Mouse (Mus musculus): ENCODE data around the gene Rrp12.
"Not testable (repeated sequence)": the region's sequence is repeated elsewhere in the genome, so short reads cannot be mapped to it uniquely, and the experiment has no call there.

Gene Rrp12

DNA sequence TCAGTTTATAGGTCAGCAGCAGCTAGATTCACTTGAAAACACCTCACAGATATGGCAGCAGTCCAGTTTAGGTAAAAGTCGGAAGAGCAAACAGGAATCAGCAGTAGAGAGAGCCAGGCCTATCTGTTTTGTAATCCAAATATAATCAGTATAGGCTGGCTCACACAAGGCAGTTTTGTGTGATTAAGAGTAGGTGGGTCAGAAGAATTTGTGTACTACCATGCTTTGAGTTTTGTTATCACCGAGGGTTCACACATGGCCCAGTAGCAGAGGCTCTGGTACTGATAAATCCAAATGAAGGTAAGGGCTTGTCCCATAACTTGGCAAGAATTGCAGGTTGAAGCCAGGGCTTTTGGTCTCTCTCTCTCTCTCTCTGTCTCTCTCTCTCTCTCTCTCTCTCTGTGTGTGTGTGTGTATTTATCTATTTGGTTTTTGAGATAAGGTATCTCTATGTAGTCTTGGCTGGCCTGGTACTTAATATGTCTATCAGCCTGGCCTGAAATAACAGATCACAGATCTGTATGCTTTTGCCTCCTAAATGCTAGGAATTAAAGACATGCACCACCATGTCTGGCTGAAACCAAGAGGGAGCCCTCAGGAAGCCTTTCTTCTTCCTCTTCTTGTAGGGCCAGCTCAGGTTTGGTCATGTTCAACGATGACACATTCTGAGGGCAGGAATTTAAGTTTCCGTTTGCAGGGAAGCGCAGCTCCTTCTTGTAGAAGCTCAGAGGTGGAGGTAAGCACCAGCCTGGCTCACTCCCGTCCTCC, 10.5 kb upstream of the Rrp12 start:
- no peak for DNase-seq (ENCODE audit: low read depth)

GRCm38 (mm10) chr19:41905246-41905645, 9.3 kb upstream of the Rrp12 start:
- DNase-seq (ENCODE audit: low read depth): no peak

DNA sequence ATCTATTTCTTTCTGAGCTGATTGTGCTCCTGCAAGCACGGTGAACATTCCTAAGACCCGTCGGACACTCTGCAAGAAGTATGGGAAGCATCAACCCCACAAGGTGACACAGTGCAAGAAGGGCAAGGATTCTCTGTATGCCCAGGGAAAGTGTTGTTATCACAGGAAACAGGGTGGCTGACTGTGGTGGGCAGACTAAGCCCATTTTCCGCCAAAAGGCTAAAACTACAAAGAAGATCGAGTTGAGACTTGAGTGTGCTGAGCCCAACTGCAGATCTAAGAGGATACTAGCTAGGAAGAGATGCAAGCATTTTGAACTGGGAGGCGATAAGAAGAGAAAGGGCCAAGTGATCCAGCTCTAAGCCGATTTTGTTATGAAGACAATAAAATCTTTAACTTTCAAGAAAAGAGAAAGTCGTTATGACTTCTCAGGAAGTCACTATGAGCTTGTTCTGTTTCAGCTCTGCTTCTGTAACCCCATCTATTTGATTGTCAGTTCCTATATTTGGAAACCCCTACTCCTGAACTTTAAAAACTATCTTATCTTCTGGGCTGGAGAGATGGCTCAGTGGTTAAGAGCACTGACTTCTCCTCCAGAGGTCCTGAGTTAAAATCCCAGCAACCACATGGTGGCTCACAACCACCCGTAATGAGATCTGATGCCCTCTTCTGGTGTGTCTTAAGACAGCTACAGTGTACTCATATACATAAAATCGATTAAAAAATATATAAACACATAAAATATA, 7.0 kb upstream of the Rrp12 start:
- no peak for DNase-seq (ENCODE audit: low read depth)

GRCm38 (mm10) chr19:41901696-41902095, 5.7 kb upstream of the Rrp12 start:
- no peak for DNase-seq (ENCODE audit: low read depth)

- DNase-seq (ENCODE audit: low read depth): no peak
These were observed 4.6 kb upstream of the Rrp12 start for GRCm38 (mm10) chr19:41900495-41901090.

DNA sequence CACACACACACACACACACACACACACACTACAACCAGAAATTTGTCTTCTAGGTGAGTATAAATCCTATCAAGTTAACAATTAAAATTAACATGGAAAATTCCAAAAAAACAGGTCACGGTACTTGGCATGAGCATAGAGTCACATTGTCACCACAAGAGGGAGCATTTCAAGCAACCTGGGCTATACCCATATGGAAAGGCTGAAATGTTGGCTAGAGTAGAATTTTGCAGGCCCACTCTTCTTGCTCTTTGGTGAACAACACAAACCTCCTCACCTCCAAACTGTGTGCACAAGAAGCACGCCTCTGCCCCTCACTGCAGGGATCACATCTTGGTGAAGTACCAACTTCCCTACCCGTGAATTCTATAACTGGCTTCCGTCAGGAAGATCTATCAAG, 2.9 kb upstream of the Rrp12 start:
- no peak for DNase-seq (ENCODE audit: low read depth)

GRCm38 (mm10) chr19:41896319-41896711, 342 bp upstream of the Rrp12 start:
- no peak for DNase-seq (ENCODE audit: low read depth)

GRCm38 (mm10) chr19:41894959-41895358, 1.0 kb downstream of the Rrp12 start:
- DNase-seq (ENCODE audit: low read depth): no peak

- DNase-seq (ENCODE audit: low read depth): no peak
These were observed 7.8 kb downstream of the Rrp12 start for GRCm38 (mm10) chr19:41888191-41888590.

- DNase-seq (ENCODE audit: low read depth): no peak
These were observed 12.1 kb downstream of the Rrp12 start for GRCm38 (mm10) chr19:41883882-41884281.

- no peak for DNase-seq (ENCODE audit: low read depth)
These were observed 14.1 kb downstream of the Rrp12 start for GRCm38 (mm10) chr19:41881842-41882241.

GRCm38 (mm10) chr19:41874356-41874755, 21.6 kb downstream of the Rrp12 start:
- DNase-seq (ENCODE audit: low read depth): no peak

- no peak for DNase-seq (ENCODE audit: low read depth)
These were observed 23.7 kb downstream of the Rrp12 start for GRCm38 (mm10) chr19:41872285-41872684.

- not testable (repeated sequence) for DNase-seq (ENCODE audit: low read depth)
These were observed 26.0 kb downstream of the Rrp12 start for GRCm38 (mm10) chr19:41869946-41870345.

- no peak for DNase-seq (ENCODE audit: low read depth)
These were observed 26.7 kb downstream of the Rrp12 start for GRCm38 (mm10) chr19:41869296-41869695.

GRCm38 (mm10) chr19:41866707-41867106, 29.3 kb downstream of the Rrp12 start:
- DNase-seq (ENCODE audit: low read depth): no peak

DNA sequence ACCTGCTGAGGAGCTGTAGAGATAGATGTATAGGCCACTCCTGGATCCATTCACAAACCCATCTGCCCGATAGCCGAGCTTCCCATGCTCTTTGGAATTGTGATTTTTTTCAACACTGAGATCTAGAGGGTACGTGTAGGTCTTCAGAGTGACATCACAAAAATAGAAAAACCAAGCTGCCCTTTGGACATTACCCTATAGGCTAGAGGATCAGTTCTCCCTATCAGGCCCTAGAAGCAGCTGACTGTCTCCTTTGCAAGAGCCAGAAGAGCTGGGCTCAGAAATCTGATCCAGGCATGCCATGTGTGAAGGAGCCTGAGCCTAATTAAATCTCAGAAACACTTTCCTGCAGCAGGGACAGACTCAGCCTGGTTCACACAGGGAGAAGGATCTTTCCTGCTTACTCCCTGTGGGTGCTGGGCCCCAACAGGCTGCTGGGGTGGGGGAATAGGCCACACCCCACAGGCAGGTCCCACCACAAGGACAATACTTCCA, 38.1 kb downstream of the Rrp12 start:
- DNase-seq (ENCODE audit: low read depth): no peak

- no peak for DNase-seq (ENCODE audit: low read depth)
These were observed 38.7 kb downstream of the Rrp12 start for GRCm38 (mm10) chr19:41857086-41857762.

DNA sequence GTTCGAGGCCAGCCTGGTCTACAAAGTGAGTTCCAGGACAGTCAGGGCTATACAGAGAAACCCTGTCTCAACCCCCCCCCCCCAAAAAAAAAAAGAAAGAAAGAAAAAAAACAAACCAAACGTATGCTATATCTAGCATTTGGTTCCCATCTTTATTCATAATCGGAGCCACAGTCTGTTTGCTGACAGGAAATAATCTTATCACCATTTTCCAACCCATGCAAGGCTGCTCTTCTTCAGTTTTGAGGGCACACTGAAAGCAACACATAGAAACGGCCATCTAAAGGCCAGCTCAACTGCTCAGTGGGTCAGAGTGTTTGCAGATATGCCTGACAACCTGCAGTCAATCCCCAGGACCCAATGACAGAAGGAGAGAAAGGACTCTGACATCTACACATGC, 43.5 kb downstream of the Rrp12 start:
- no peak for DNase-seq (ENCODE audit: low read depth)

GRCm38 (mm10) chr19:41850719-41851543, 45.0 kb downstream of the Rrp12 start:
- no peak for DNase-seq (ENCODE audit: low read depth)

DNA sequence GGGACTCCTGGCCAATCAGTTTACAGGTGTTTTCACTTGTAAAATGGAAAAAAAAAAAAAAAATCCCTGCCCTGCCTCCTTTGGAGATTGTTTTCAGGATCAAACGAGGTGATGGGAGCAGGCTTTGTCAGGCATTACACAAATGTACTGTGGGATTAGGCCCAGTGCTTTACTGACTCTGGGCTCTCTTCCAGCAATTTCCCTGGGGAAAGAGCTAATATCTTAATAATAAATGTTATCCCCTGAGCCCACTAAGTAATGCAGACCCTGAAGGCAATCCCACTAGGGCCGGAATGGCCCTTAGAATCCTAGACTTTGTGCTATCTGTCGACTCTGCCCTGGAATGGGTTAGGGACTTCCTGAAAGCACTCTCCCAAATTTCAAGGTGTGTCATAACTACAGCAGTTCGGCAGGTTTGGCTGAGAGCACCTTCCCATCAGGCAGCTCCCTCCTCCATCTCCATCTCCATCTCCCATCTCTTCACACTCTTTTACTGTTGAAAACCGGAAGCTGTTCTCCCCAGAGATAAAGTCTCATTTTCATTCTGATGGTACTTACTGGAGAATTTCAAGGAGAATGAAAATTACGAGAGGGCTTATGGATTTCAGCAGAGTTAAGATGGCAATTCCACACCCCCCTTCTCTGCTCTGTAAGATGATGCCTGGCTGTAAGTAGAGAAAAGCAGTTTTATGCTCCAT, 45.8 kb downstream of the Rrp12 start:
- DNase-seq (ENCODE audit: low read depth): no peak

All from c-Kit-positive CD71-negative TER-119-negative erythroid progenitor cells, embryonic 14.5 days (primary cell).